Mouse (Mus musculus): ENCODE data around the gene Prps1.

Prps1 gene

GRCm38 (mm10) chrX:140513379-140513778, 57.0 kb downstream of the Prps1 start:
- H3K4me1 ChIP-seq (replicated peaks; ENCODE audit: low read depth, low read length): peaks cover 14% of the 10 kb centered on the region; the same call in 1 of the 2 replicates
- TF ChIP-seq POU5F1 (IDR thresholded peaks at IDR 0.05; ENCODE audit: borderline replicate concordance, low read length): no peak
- TF ChIP-seq NANOG (IDR thresholded peaks at IDR 0.05; ENCODE audit: borderline replicate concordance, low read length): no peak
- TF ChIP-seq CTCF (conservative IDR thresholded peaks at IDR 0.05; ENCODE audit: low read length): no peak
- H3K4me3 ChIP-seq (replicated peaks; ENCODE audit: low read length): no peak overlapping the region

GRCm38 (mm10) chrX:140518351-140518750, 61.9 kb downstream of the Prps1 start:
- Histone ChIP-seq H3K4me1 (replicated peaks; ENCODE audit: low read depth, low read length) (peaks cover 8% of the 10 kb centered on the region; the same call in 1 of the 2 replicates), H3K36me3 (ENCODE audit: insufficient read depth, low read length) (no peaks in the 10 kb centered on the region), H3K4me3 (replicated peaks; ENCODE audit: low read length) (no peak overlapping the region), H3K27me3 (ENCODE audit: insufficient read depth, low read length) (peaks cover 17% of the 10 kb centered on the region; the same call in 1 of the 2 replicates), H3K9me3 (ENCODE audit: low read length) (no peaks in the 10 kb centered on the region)
- TF ChIP-seq POU5F1 (IDR thresholded peaks at IDR 0.05; ENCODE audit: borderline replicate concordance, low read length): no peak
- TF ChIP-seq CTCF (conservative IDR thresholded peaks at IDR 0.05; ENCODE audit: low read length): no peak

More at GRCm38 (mm10) chrX:140513379-140513778, 57.0 kb downstream of the Prps1 start:
- H3K36me3 ChIP-seq (ENCODE audit: insufficient read depth, low read length): no peaks in the 10 kb centered on the region
- H3K27me3 ChIP-seq (ENCODE audit: insufficient read depth, low read length): peaks cover 35% of the 10 kb centered on the region
- no peaks in the 10 kb centered on the region for H3K9me3 ChIP-seq (ENCODE audit: low read length)

- Histone ChIP-seq H3K4me3 (replicated peaks; ENCODE audit: low read length) (no peak overlapping the region), H3K36me3 (ENCODE audit: insufficient read depth, low read length) (no peaks in the 10 kb centered on the region), H3K4me1 (replicated peaks; ENCODE audit: low read depth, low read length) (peaks cover 8% of the 10 kb centered on the region; the same call in 1 of the 2 replicates), H3K9me3 (ENCODE audit: low read length) (no peaks in the 10 kb centered on the region), H3K27me3 (ENCODE audit: insufficient read depth, low read length) (0 out of 2 replicates have a peak, but pooled peaks cover 6% of the 10 kb centered on the region)
- no peak for TF ChIP-seq CTCF (conservative IDR thresholded peaks at IDR 0.05; ENCODE audit: low read length)
- no peak for TF ChIP-seq POU5F1 (IDR thresholded peaks at IDR 0.05; ENCODE audit: borderline replicate concordance, low read length)
- TF ChIP-seq NANOG (IDR thresholded peaks at IDR 0.05; ENCODE audit: borderline replicate concordance, low read length): no peak
These were observed 64.0 kb downstream of the Prps1 start for GRCm38 (mm10) chrX:140520146-140521102.

GRCm38 (mm10) chrX:140522071-140522765, 65.8 kb downstream of the Prps1 start:
- H3K9me3 ChIP-seq (ENCODE audit: low read length): no peaks in the 10 kb centered on the region
- H3K4me3 ChIP-seq (replicated peaks; ENCODE audit: low read length): no peak overlapping the region
- TF ChIP-seq POU5F1 (IDR thresholded peaks at IDR 0.05; ENCODE audit: borderline replicate concordance, low read length): no peak
- no peak for TF ChIP-seq CTCF (conservative IDR thresholded peaks at IDR 0.05; ENCODE audit: low read length)
- TF ChIP-seq NANOG (IDR thresholded peaks at IDR 0.05; ENCODE audit: borderline replicate concordance, low read length): no peak
- H3K36me3 ChIP-seq (ENCODE audit: insufficient read depth, low read length): no peaks in the 10 kb centered on the region
- H3K27me3 ChIP-seq (ENCODE audit: insufficient read depth, low read length): 0 out of 2 replicates have a peak, but pooled peaks cover 6% of the 10 kb centered on the region
- peaks cover 8% of the 10 kb centered on the region; the same call in 1 of the 2 replicates for H3K4me1 ChIP-seq (replicated peaks; ENCODE audit: low read depth, low read length)

DNA sequence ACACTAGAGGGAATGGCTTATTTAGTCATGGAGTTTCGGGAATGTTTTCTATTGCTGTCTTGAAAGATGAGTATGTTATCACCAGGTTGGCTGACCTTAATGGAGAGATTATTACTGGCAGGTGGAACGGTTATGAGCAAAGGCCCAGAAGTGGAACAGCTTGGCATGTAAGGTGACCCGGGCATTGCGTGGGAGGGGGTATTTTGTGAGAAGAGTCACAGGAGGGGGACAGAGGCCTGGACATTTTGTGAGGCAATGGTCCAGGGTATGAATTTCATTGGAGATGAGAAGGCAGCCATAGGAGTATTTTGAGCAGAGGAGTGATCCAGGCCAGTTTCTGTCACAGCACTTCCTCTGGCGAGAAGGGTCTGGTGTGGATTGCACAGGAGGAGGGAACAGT, 67.8 kb downstream of the Prps1 start:
- Histone ChIP-seq H3K9me3 (ENCODE audit: low read length) (no peaks in the 10 kb centered on the region), H3K27me3 (ENCODE audit: insufficient read depth, low read length) (no peaks in the 10 kb centered on the region), H3K4me3 (replicated peaks; ENCODE audit: low read length) (no peak overlapping the region), H3K36me3 (ENCODE audit: insufficient read depth, low read length) (no peaks in the 10 kb centered on the region), H3K4me1 (replicated peaks; ENCODE audit: low read depth, low read length) (peaks cover 8% of the 10 kb centered on the region; the same call in 1 of the 2 replicates)
- TF ChIP-seq CTCF (conservative IDR thresholded peaks at IDR 0.05; ENCODE audit: low read length) (no peak), NANOG (IDR thresholded peaks at IDR 0.05; ENCODE audit: borderline replicate concordance, low read length) (no peak), POU5F1 (IDR thresholded peaks at IDR 0.05; ENCODE audit: borderline replicate concordance, low read length) (no peak)

All from E14TG2a.4 (cell line).